ENCODE assay signal across 15 mouse cellular contexts in the genomic region with DNA sequence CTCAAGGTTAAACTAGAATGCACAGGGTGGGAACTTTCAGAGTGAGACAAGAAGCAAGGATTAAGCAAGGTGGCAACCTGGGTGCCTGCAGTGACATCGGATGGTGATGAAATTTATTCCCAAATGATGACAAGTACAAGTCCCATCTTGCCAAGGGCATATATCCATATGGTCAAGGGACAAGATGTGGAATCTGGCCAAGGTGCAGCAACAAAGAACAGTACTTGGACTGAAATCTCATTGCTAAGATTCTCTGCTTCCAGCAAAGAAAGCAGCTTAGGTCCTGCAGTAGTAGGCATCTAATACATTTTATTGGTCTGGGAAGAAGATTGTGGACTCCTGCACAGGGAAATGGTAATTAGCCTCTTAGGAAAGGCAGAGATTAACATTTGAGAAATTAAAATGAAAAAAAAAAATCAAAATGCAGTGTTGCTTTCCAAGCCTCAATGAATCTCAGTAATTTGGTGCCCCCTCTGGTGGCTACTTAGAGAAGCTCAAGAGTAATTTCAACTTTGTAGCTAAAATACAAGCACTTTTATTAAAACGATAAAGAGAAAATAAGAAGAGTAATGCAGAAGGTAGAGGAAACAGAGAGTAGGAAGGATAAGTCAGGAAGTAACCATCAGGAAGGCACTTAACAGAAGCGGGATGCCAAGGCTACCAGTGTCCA. TPM values are rescaled to one million over a fixed set of nuclear protein-coding genes. Genes with fewer than 3 reads are reported as not detected.
DNase-seq lines count a peak whose midpoint lies in the region; ATAC-seq and TF ChIP-seq lines count a peak whose summit lies in the region.
"Had no signal": no experiment of that assay in that cellular context is flagged by ENCODE, and none has a peak within 500 bp of the region (broad histone marks: within the 10 kb centered on the region; RNA-seq: fewer than 3 reads in every experiment).

No protein-coding gene starts in this region.

- H3K27ac ChIP-seq in heart, adult 2 months, result no peak overlapping the region
- no peak overlapping the region for H3K27ac ChIP-seq in lung, embryonic 14.5 days (ENCODE audit: low read depth)
- H3K27ac ChIP-seq: limb, embryonic 13.5 days had no signal

- WGBS in heart, adult 2 months, result 57% methylated on average over 3 of the region's 3 CpGs
- 64% methylated on average over 3 of the region's 3 CpGs for WGBS in lung, embryonic 14.5 days

- TF ChIP-seq EP300 in heart, adult 2 months (IDR thresholded peaks at IDR 0.05; ENCODE audit: insufficient read depth, low read depth, low read length), result no peak

- H3K36me3 ChIP-seq in heart, adult 2 months (ENCODE audit: control insufficient read depth, insufficient read depth, low read length), result no peaks in the 10 kb centered on the region
- no peaks in the 10 kb centered on the region for H3K36me3 ChIP-seq in lung, embryonic 14.5 days (ENCODE audit: insufficient read depth)
- H3K36me3 ChIP-seq: heart, embryonic 12.5 days; limb, embryonic 13.5 days had no signal

- intact Hi-C loops in heart, adult 2 months (cut with DNase I), result no loop called here

- no peaks in the 10 kb centered on the region for H3K27me3 ChIP-seq in heart, adult 2 months (ENCODE audit: control insufficient read depth, insufficient read depth, low read length)
- H3K27me3 ChIP-seq in lung, embryonic 14.5 days (ENCODE audit: insufficient read depth, low read length), result no peaks in the 10 kb centered on the region
- H3K27me3 ChIP-seq: CH12.LX; heart, embryonic 12.5 days; limb, embryonic 13.5 days had no signal

- TF ChIP-seq POLR2A in heart, adult 2 months (IDR thresholded peaks at IDR 0.05; ENCODE audit: insufficient read depth, low read depth, low read length), result no peak
- TF ChIP-seq POLR2A in brain, embryonic 14.5 days (IDR thresholded peaks at IDR 0.05; ENCODE audit: borderline replicate concordance, extremely low read depth, insufficient read depth, insufficient read length, poor library complexity, severe bottlenecking), result no peak

- H3K4me2 ChIP-seq in lung, embryonic 14.5 days, result no peak overlapping the region
- H3K4me2 ChIP-seq: heart, embryonic 12.5 days; limb, embryonic 13.5 days had no signal

- no peaks in the 10 kb centered on the region for H3K9me3 ChIP-seq in lung, embryonic 14.5 days (ENCODE audit: low read depth, low read length)
- H3K9me3 ChIP-seq: heart, embryonic 12.5 days; limb, embryonic 13.5 days had no signal

- TF ChIP-seq CTCF in heart, adult 2 months (IDR thresholded peaks at IDR 0.05), result peak; percentile 47
- peak; percentile 37 for TF ChIP-seq CTCF in lung, embryonic 14.5 days (IDR thresholded peaks at IDR 0.05; ENCODE audit: low read depth)
- no peak for TF ChIP-seq CTCF in brain, embryonic 14.5 days (IDR thresholded peaks at IDR 0.05; ENCODE audit: borderline replicate concordance, extremely low read depth, insufficient read depth, insufficient read length)

- no peak overlapping the region for H3K9ac ChIP-seq in heart, adult 2 months (ENCODE audit: low read depth, low read length)
- H3K9ac ChIP-seq in lung, embryonic 14.5 days, result no peak overlapping the region
- H3K9ac ChIP-seq: heart, embryonic 12.5 days; limb, embryonic 13.5 days had no signal

- no peak for ATAC-seq in lung, embryonic 14.5 days (ENCODE audit: insufficient read depth)

- H3K4me3 ChIP-seq in heart, adult 2 months, result no peak overlapping the region
- H3K4me3 ChIP-seq in lung, embryonic 14.5 days (ENCODE audit: low read depth, low read length), result no peak overlapping the region
- H3K4me3 ChIP-seq: heart, embryonic 12.5 days; limb, embryonic 13.5 days had no signal

- no peaks in the 10 kb centered on the region for H3K4me1 ChIP-seq in heart, adult 2 months (ENCODE audit: control insufficient read depth, insufficient read depth, low read length)
- H3K4me1 ChIP-seq in lung, embryonic 14.5 days (ENCODE audit: insufficient read depth), result no peaks in the 10 kb centered on the region
- H3K4me1 ChIP-seq: heart, embryonic 12.5 days; limb, embryonic 13.5 days had no signal

- H3K79me2 ChIP-seq in heart, adult 2 months (replicated peaks; ENCODE audit: control insufficient read depth, insufficient read depth, low read length), result no peaks in the 10 kb centered on the region

- no peak for DNase-seq in heart, adult 2 months
- no peak for DNase-seq in heart, adult 8-10 months (ENCODE audit: low spot score)
- DNase-seq in lung, embryonic 14.5 days, result peak; percentile 60
- no peak for DNase-seq in lung, postnatal 4 days
- DNase-seq in brain, embryonic 14.5 days (ENCODE audit: low read depth), result peak; percentile 49
- DNase-seq in embryo, embryonic 11.5 days (ENCODE audit: low read depth, low spot score), result peak; percentile 2
- no peak for DNase-seq in urinary bladder, postnatal 36 days (ENCODE audit: low spot score in 2 of 2)
- DNase-seq in adrenal gland, adult (ENCODE audit: inconsistent age in 2 of 2, low spot score in 1 of 2), result no peak
- DNase-seq: kidney, adult 9 months; lung, postnatal 36 days; thymus, adult 18-20 months had no signal

RNA-seq across cellular contexts. Expression of a gene that starts 47.2 kb away (rescaled TPM):
- total RNA-seq in heart, adult 2 months (2021), result not detected
- 56.6 TPM in 1 of 2 replicates, not detected in the other for polyA plus RNA-seq in heart, adult 2 months (2012; rRNA removed)
- under 1 TPM in 1 of 4 experiments, not detected in 3; 0.49 TPM for total RNA-seq in heart, adult 8-10 months (2022)
- polyA plus RNA-seq in lung, embryonic 14.5 days (2014; fragmentation: Nextera tagmentation; extraction: Ambion mirVana), result 0.19 TPM in 1 of 2 replicates, not detected in the other
- 0.45 TPM in 1 of 2 replicates, not detected in the other for polyA plus RNA-seq in brain, embryonic 14.5 days (2012; rRNA removed)
- total RNA-seq: CH12.LX; common myeloid progenitor, adult 5-6 weeks had no signal
- polyA plus RNA-seq: heart, embryonic 12.5 days; limb, embryonic 13.5 days had no signal

Comparison
In these comparisons a context has a peak if more than half of its experiments do, and no peak if none do; other contexts are left out.
1. DNase-seq: peak in lung, embryonic 14.5 days (single experiment), brain, embryonic 14.5 days (single experiment) and embryo, embryonic 11.5 days (single experiment); none in heart, adult 2 months (0 of 2), heart, adult 8-10 months (single experiment), lung, postnatal 4 days (0 of 2), urinary bladder, postnatal 36 days (0 of 2) and adrenal gland, adult (0 of 2).